In the genomic region with DNA sequence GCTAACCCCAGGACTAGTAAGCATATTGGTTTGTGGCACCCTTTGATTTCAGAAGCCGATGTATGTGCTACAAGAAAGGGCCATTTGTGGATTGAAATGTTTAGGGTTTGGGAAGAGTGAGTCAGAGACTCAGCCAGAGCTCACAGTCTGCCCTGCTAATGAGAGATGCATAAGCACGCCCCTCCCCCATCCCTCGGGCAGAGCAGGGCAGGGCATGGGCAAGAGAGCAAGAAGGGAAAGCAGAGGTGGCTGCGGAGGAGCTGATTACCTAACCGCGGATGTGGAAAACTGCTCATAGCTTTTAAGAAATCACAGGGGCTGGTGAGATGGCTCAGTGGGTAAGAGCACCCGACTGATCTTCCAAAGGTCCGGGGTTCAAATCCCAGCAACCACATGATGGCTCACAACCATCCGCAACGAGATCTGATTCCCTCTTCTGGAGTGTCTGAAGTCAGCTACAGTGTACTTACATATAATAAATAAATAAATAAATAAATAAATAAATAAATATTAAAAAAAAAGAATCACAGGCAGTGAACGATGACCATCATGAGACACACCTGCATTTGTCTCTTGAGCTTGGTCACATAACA, we compare ENCODE assay signal across 13 mouse cellular contexts. TPM values are rescaled to one million over a fixed set of nuclear protein-coding genes. Genes with fewer than 3 reads are reported as not detected.
A peak's percentile ranks its signal among the peaks of the same experiment; 100 is the strongest.
DNase-seq lines count a peak whose midpoint lies in the region; ATAC-seq and TF ChIP-seq lines count a peak whose summit lies in the region.
"Had no signal": no experiment of that assay in that cellular context is flagged by ENCODE, and none has a peak within 500 bp of the region (broad histone marks: within the 10 kb centered on the region; RNA-seq: fewer than 3 reads in every experiment).

No protein-coding gene starts in this region.

- H3K4me2 ChIP-seq in midbrain, embryonic 13.5 days (replicated peaks): no peak overlapping the region

- no peak overlapping the region for H3K9ac ChIP-seq in midbrain, embryonic 13.5 days (replicated peaks)

- no peak overlapping the region for H3K4me3 ChIP-seq in left cerebral cortex, adult 2 months
- no peak overlapping the region for H3K4me3 ChIP-seq in midbrain, embryonic 13.5 days (replicated peaks)
- H3K4me3 ChIP-seq: myocyte had no signal

- H3K36me3 ChIP-seq in midbrain, embryonic 13.5 days: no peaks in the 10 kb centered on the region

- no peaks in the 10 kb centered on the region for H3K4me1 ChIP-seq in midbrain, embryonic 13.5 days (replicated peaks)

- no peaks in the 10 kb centered on the region for H3K27me3 ChIP-seq in midbrain, embryonic 13.5 days

- WGBS in midbrain, embryonic 13.5 days: 70% methylated on average over 11 of the region's 11 CpGs

- no peaks in the 10 kb centered on the region for H3K9me3 ChIP-seq in midbrain, embryonic 13.5 days

- DNase-seq in left cerebral cortex, postnatal 4 days: peak; percentile 58
- no peak for DNase-seq in left cerebral cortex, adult 2 months (ENCODE audit: extremely low spot score in 1 of 2, low spot score in 2 of 2)
- DNase-seq in ES-CJ7 (ENCODE audit: low read depth, low spot score): peak; percentile 28
- peak; percentile 13 for DNase-seq in kidney, adult 18-20 months
- DNase-seq in layer of hippocampus, postnatal 14 days (ENCODE audit: low spot score in 2 of 2): no peak
- DNase-seq in heart, adult 18-20 months: no peak
- no peak for DNase-seq in urinary bladder, postnatal 25 days (ENCODE audit: low spot score)
- DNase-seq: layer of hippocampus, adult 9-11 months; thymus, postnatal 25 days had no signal

- H3K27ac ChIP-seq in left cerebral cortex, adult 2 months: no peak overlapping the region
- no peak overlapping the region for H3K27ac ChIP-seq in midbrain, embryonic 13.5 days

- TF ChIP-seq CTCF in left cerebral cortex, adult 2 months (IDR thresholded peaks at IDR 0.05): no peak

- intact Hi-C loops in left cerebral cortex, postnatal 4 days (cut with DNase I): no loop called here
- intact Hi-C loops in left cerebral cortex, adult 2 months (cut with DNase I): no loop called here

- ATAC-seq in midbrain, embryonic 13.5 days: peak; percentile 66
- ATAC-seq: forebrain, embryonic 16.5 days had no signal

RNA-seq across cellular contexts. Expression of a gene that starts 42.1 kb away (rescaled TPM):
- under 1 TPM; 0.77 to 0.80 TPM for total RNA-seq in left cerebral cortex, postnatal 4 days (2021)
- under 1 TPM; 0.34 to 0.40 TPM for total RNA-seq in left cerebral cortex, adult 2 months (2021)
- polyA plus RNA-seq in midbrain, embryonic 13.5 days (2015; fragmentation: Nextera tagmentation; extraction: Ambion mirVana): 4.0 and 4.4 TPM in 2 replicates
- under 1 TPM in 1 of 2 experiments, not detected in 1; 0.29 TPM for total RNA-seq in layer of hippocampus, postnatal 14 days (2021)
- under 1 TPM in 1 of 2 experiments, not detected in 1; 0.44 TPM for total RNA-seq in heart, adult 18-20 months (2021)
- polyA plus RNA-seq: heart, postnatal 0 days; myocyte had no signal

RNA-seq across cellular contexts. Expression of a gene that starts 42.1 kb away (rescaled TPM):
- total RNA-seq in left cerebral cortex, postnatal 4 days (2021): 10 to 100 TPM; 61.2 to 61.5 TPM
- total RNA-seq in left cerebral cortex, adult 2 months (2021): 10 to 100 TPM; 56.1 to 61.2 TPM
- 47.7 and 52.6 TPM in 2 replicates for polyA plus RNA-seq in midbrain, embryonic 13.5 days (2015; fragmentation: Nextera tagmentation; extraction: Ambion mirVana)
- 10 to 100 TPM; 48.6 to 52.6 TPM for total RNA-seq in layer of hippocampus, postnatal 14 days (2021)
- total RNA-seq in heart, adult 18-20 months (2021): 10 to 100 TPM; 15.0 to 15.5 TPM

RNA-seq across cellular contexts. Expression of a gene that starts 56.7 kb away (rescaled TPM):
- 1 to 10 TPM; 4.3 to 4.5 TPM for total RNA-seq in left cerebral cortex, postnatal 4 days (2021)
- total RNA-seq in left cerebral cortex, adult 2 months (2021): 1 to 10 TPM; 3.7 to 3.9 TPM
- 0.70 and 0.74 TPM in 2 replicates for polyA plus RNA-seq in midbrain, embryonic 13.5 days (2015; fragmentation: Nextera tagmentation; extraction: Ambion mirVana)
- 1 to 10 TPM; 2.7 to 4.7 TPM for total RNA-seq in layer of hippocampus, postnatal 14 days (2021)
- 1 to 10 TPM; 6.2 to 7.3 TPM for total RNA-seq in heart, adult 18-20 months (2021)

Comparison
In these comparisons a context has a peak if more than half of its experiments do, and no peak if none do; other contexts are left out.
1. DNase-seq: peak in left cerebral cortex, postnatal 4 days (single experiment), ES-CJ7 (single experiment) and kidney, adult 18-20 months (single experiment); none in left cerebral cortex, adult 2 months (0 of 2), layer of hippocampus, postnatal 14 days (0 of 2), heart, adult 18-20 months (0 of 2) and urinary bladder, postnatal 25 days (single experiment).